Mouse (Mus musculus) lung, embryonic 16.5 days (tissue): ENCODE measurements around the gene Mical3. TPM values are rescaled to one million over a fixed set of nuclear protein-coding genes. Genes with fewer than 3 reads are reported as not detected.

Experiments used
- ATAC-seq: fragments of 200-750 bp; cut with Nextera tagmentation; 2 replicates; pipeline ENCODE4 v1.8.0; 2017; ENCODE audit warnings: low read depth, mild to moderate bottlenecking, moderate library complexity
- H3K27ac ChIP-seq: fragments of 300-500 bp; sonication (generic); 2 replicates; pipeline ENCODE4 v1.5.1; 2014; ENCODE audit warnings: mild to moderate bottlenecking, control low read depth, low read length
- H3K27me3 ChIP-seq: fragments of 300-500 bp; sonication (generic); 2 replicates; pipeline ENCODE4 v1.6.1; 2014; ENCODE audit warnings: low read depth, low read length, mixed read lengths; ENCODE audit not compliant: control insufficient read depth, insufficient read depth
- H3K36me3 ChIP-seq: fragments of 300-500 bp; sonication (generic); 2 replicates; pipeline ENCODE4 v1.6.1; 2014; ENCODE audit warnings: low read length; ENCODE audit not compliant: control insufficient read depth, insufficient read depth
- H3K4me1 ChIP-seq: fragments of 300-500 bp; sonication (generic); replicated peaks from 2 replicates; pipeline ENCODE4 v1.6.1; 2014; ENCODE audit warnings: low read length, mixed read lengths; ENCODE audit not compliant: control insufficient read depth, insufficient read depth
- H3K4me2 ChIP-seq: fragments of 300-500 bp; sonication (generic); 2 replicates; pipeline ENCODE4 v1.6.1; 2014; ENCODE audit warnings: low read depth, low read length, control low read depth
- H3K4me3 ChIP-seq: fragments of 300-500 bp; sonication (generic); 2 replicates; pipeline ENCODE4 v1.5.1; 2014; ENCODE audit warnings: mild to moderate bottlenecking, low read length, control low read depth
- H3K9ac ChIP-seq: fragments of 300-500 bp; sonication (generic); 2 replicates; pipeline ENCODE4 v1.6.1; 2014; ENCODE audit warnings: low read length, control low read depth
- H3K9me3 ChIP-seq: fragments of 300-500 bp; sonication (generic); 2 replicates; pipeline ENCODE4 v1.6.1; 2016; ENCODE audit warnings: low read length; ENCODE audit not compliant: control insufficient read depth
- WGBS: fragments of 180-500 bp; shearing (Covaris S2); extraction: QIAGEN DNeasy Blood & Tissue Kit; methylation state at CpG from one replicate; pipeline ENCODE4 v1.1.7; 2014; 5-methylcytosine and 5-hydroxymethylcytosine counted together
- polyA plus RNA-seq: library from polyadenylated mRNA; unstranded; fragments of >200 nt; fragmentation: Nextera tagmentation; extraction: Ambion mirVana; gene quantifications from 2 replicates; pipeline ENCODE4 v1.2.1, GENCODE M21; 2015

The Mical3 gene
- polyA plus RNA-seq, 1 experiment from 2014 or later = 15.9 TPM

DNA sequence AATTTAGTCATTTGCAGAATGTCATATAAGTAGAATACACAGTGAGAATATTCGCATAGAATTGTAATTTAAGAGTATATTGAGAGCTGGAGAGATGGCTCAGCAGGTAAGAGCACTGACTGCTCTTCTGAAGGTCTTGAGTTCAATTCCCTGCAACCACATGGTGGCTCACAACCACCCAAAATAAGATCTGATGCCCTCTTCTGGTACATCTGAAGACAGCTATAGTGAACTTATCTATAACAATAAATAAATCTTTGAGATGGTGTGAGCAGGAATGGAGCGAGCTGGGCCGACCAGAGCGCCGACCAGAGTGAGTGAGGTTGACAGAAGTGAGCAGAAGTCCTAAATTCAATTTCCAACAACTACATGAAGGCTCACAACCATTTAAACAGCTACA is 4.6 kb downstream of the Mical3 start:
- no peak for ATAC-seq
- Histone ChIP-seq H3K4me3 (no peak overlapping the region), H3K36me3 (no peaks in the 10 kb centered on the region), H3K27me3 (peaks cover 16% of the 10 kb centered on the region), H3K9me3 (no peaks in the 10 kb centered on the region), H3K27ac (no peak overlapping the region), H3K9ac (no peak overlapping the region), H3K4me1 (peaks cover 6% of the 10 kb centered on the region), H3K4me2 (no peak overlapping the region)
- 80% methylated on average over 5 of the region's 5 CpGs for WGBS

- H3K4me2 ChIP-seq = no peak overlapping the region
- H3K36me3 ChIP-seq = no peaks in the 10 kb centered on the region
- H3K9ac ChIP-seq = no peak overlapping the region
- 0 out of 2 replicates have a peak, but pooled peaks cover 2% of the 10 kb centered on the region for H3K4me1 ChIP-seq
- no peaks in the 10 kb centered on the region for H3K9me3 ChIP-seq
- WGBS = 66% methylated on average over 5 of the region's 5 CpGs
- H3K27ac ChIP-seq = no peak overlapping the region
- ATAC-seq = 0 out of 2 replicates have a peak, but pooled peaks have one; percentile 17
- H3K4me3 ChIP-seq = no peak overlapping the region
- no peaks in the 10 kb centered on the region for H3K27me3 ChIP-seq
These were observed 8.0 kb downstream of the Mical3 start for GRCm38 (mm10) chr6:121122739-121123241.

DNA sequence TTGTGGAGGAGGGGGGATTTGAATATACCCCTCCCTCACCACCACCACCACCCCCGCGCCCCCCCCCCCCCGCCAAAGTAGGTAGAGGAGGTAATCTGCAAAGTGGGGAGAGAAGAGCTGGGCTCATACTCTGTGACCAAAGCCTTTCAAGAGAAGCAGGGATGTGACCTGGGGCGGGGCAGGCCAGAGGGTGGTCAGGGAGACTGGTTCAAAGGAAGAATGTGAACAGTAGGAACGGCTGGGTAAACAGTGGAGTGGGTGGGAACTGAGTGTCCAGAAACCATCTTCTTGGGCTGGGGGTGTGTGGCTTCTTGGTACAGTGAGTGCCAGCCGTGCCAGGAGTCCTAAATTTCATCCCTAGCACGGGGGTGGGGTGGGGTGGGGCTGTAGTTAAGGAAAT is 10.0 kb downstream of the Mical3 start:
- H3K36me3 ChIP-seq = no peaks in the 10 kb centered on the region
- WGBS = 32% methylated on average over 7 of the region's 7 CpGs
- no peak for ATAC-seq

DNA sequence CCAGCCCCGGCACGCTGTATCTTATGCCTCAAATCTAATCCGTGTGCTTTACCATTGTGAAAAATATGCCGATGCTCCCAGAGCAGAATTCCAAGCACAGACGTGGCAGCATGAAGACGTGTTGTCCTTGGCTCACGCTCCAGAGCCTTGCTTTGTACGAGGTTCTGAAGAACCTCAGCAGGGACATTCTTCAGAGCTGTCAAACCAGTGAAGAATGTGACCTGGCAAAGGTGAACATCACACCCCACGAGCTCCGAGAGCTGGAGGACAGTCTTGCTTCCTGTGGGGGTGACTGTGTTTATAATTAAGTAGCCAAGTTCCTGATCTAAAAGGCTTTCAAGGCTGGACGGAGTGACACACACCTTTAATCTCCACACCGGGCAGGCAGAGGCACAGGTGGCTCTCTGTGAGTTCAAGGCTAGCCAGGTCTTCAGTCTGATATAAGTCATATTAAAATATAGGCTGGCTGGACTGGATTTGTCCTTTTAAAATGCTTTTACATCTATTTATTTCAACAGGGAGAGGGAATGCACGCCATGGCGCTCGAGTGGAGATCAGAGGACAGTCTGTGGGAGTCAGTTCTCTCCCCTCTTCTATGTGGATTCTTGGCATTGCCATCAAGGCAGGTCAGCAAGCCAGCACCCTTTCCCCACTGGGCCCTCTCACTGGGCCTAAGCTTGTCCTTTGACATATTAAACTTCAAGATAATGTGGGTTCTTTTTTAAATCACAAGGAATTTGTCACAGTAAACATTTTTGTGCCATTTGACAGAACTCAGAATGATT is 12.6 kb downstream of the Mical3 start:
- 53% methylated on average over 15 of the region's 15 CpGs for WGBS
- Histone ChIP-seq H3K4me1 (0 out of 2 replicates have a peak, but pooled peaks cover 2% of the 10 kb centered on the region), H3K4me3 (no peak overlapping the region), H3K9me3 (no peaks in the 10 kb centered on the region), H3K4me2 (no peak overlapping the region), H3K36me3 (no peaks in the 10 kb centered on the region), H3K27me3 (no peaks in the 10 kb centered on the region), H3K27ac (no peak overlapping the region), H3K9ac (no peak overlapping the region)
- no peak for ATAC-seq

More for the DNA sequence above, 10.0 kb downstream of the Mical3 start:
- Histone ChIP-seq H3K4me2 (no peak overlapping the region), H3K27ac (no peak overlapping the region), H3K27me3 (no peaks in the 10 kb centered on the region), H3K4me3 (no peak overlapping the region), H3K4me1 (0 out of 2 replicates have a peak, but pooled peaks cover 2% of the 10 kb centered on the region), H3K9me3 (no peaks in the 10 kb centered on the region), H3K9ac (no peak overlapping the region)

DNA sequence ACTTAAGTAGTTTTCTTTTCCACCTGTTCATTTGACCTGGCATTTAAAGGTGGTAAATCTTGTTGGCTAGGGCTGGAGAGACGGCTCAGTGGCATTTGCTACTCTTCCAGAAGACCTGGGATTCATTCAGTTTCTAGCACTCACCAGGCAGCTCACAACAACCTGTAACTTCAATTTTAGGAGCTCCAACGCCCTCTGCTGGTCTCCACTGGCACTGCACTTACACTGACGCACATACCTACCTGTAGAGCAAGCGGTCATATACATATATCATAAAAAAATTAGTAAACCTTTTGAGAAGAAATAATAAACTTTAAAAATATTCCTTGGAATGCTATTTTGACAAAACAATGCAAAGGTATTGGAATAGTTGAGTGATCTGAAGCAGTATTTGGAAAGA is 13.7 kb downstream of the Mical3 start:
- no peaks in the 10 kb centered on the region for H3K36me3 ChIP-seq
- no peak for ATAC-seq
- H3K4me2 ChIP-seq = no peak overlapping the region
- H3K4me3 ChIP-seq = no peak overlapping the region
- no peak overlapping the region for H3K27ac ChIP-seq
- 0 out of 2 replicates have a peak, but pooled peaks cover 6% of the 10 kb centered on the region for H3K4me1 ChIP-seq
- H3K9me3 ChIP-seq = no peaks in the 10 kb centered on the region
- WGBS = 76% methylated on average over 4 of the region's 4 CpGs
- H3K9ac ChIP-seq = no peak overlapping the region
- H3K27me3 ChIP-seq = no peaks in the 10 kb centered on the region

GRCm38 (mm10) chr6:121116434-121116833 is 14.4 kb downstream of the Mical3 start:
- Histone ChIP-seq H3K4me2 (no peak overlapping the region), H3K27ac (no peak overlapping the region), H3K9ac (no peak overlapping the region), H3K4me1 (peaks cover 10% of the 10 kb centered on the region), H3K27me3 (no peaks in the 10 kb centered on the region), H3K36me3 (no peaks in the 10 kb centered on the region), H3K4me3 (no peak overlapping the region), H3K9me3 (no peaks in the 10 kb centered on the region)
- ATAC-seq = no peak
- 56% methylated on average over 10 of the region's 10 CpGs for WGBS

GRCm38 (mm10) chr6:121111448-121112055 is 19.2 kb downstream of the Mical3 start:
- Histone ChIP-seq H3K27ac (peak overlapping the region; percentile 70), H3K4me3 (no peak overlapping the region), H3K27me3 (no peaks in the 10 kb centered on the region), H3K9me3 (no peaks in the 10 kb centered on the region), H3K4me2 (no peak overlapping the region; the same call in 1 of the 2 replicates), H3K4me1 (peaks cover 35% of the 10 kb centered on the region), H3K36me3 (no peaks in the 10 kb centered on the region), H3K9ac (no peak overlapping the region)
- 0 out of 2 replicates have a peak, but pooled peaks have one; percentile 4 for ATAC-seq
- WGBS = 29% methylated on average over 10 of the region's 10 CpGs

DNA sequence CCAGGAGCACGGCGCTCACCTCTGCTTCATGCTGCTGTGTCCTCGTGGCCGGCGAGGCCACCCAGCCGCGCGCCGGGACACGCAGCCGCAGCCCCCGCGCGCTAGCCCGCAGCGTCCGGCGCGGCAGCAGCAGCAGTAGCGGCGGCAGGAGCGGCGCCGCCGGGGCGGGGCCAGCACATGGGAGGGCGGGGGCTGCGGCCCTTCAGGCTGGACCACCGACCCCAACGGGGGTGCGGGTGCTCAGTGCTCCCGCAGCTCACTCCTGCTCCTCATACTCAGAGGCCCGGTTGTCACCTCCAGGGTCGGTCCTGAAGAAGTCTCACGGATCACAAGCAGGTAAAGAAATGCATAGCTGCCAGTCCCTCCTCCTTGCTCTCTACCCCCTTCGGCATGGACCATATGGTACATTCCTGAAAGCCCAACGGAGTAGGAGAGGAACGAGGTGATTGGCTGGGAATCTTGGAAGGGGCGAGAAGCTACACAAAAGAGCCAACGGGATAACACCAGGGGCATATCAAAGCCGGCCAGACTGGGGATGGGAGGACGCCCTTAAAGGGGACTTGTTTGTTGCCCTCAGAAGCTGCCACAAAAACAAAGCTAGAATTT is 20.7 kb downstream of the Mical3 start:
- no peaks in the 10 kb centered on the region for H3K9me3 ChIP-seq
- H3K4me3 ChIP-seq = peak overlapping the region; percentile 97
- ATAC-seq = peak; percentile 97
- no peaks in the 10 kb centered on the region for H3K27me3 ChIP-seq
- peak overlapping the region; percentile 92 for H3K4me2 ChIP-seq
- peak overlapping the region; percentile 82 for H3K27ac ChIP-seq
- under 1% methylated on average over 38 of the region's 42 CpGs for WGBS
- H3K4me1 ChIP-seq = peaks cover 39% of the 10 kb centered on the region
- no peaks in the 10 kb centered on the region for H3K36me3 ChIP-seq
- H3K9ac ChIP-seq = peak overlapping the region; percentile 93
